Mouse (Mus musculus): Measurements from ENCODE around the gene Arvcf. TPM values are rescaled to one million over a fixed set of nuclear protein-coding genes. Genes with fewer than 3 reads are reported as not detected.
A peak's percentile ranks its signal among the peaks of the same experiment; 100 is the strongest.

Arvcf gene
- total RNA-seq, 2 experiments from 2014 or later, result 1.5 to 8.7 TPM

DNA sequence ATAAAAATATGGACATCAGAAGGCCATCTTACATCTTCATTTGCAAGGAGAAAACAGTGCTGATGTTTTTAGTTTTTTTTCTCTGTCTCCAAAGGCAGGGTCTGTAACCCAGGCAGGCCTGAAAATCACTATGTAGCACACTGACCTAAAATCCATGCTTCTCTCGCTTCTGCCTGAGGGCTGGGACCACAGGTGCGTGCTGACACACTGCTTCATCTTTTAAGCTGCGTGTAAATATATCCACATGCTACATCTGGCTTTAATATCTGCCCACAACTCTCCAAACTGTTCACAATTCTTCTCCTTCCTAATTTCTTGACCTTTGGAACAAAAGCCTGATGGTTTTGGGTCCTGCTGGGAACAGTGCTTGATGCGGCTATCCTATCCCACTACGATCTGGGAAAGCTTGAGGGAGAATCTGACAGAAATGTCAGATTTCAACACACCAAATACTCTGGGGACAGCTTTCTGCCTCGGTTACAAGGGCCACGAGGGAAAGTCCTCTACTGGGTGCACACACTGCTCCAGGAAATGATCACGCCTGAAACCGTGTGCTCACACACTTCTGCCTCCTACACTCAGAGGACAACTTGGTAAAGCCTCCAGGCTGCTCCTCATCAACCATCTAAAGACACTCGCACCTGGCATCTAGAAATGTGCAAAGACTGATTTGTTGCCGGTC is 76.5 kb downstream of the Arvcf start:
- ATAC-seq (replicated peaks; ENCODE audit: low FRiP score, poor library complexity, severe bottlenecking), result no peak

DNA sequence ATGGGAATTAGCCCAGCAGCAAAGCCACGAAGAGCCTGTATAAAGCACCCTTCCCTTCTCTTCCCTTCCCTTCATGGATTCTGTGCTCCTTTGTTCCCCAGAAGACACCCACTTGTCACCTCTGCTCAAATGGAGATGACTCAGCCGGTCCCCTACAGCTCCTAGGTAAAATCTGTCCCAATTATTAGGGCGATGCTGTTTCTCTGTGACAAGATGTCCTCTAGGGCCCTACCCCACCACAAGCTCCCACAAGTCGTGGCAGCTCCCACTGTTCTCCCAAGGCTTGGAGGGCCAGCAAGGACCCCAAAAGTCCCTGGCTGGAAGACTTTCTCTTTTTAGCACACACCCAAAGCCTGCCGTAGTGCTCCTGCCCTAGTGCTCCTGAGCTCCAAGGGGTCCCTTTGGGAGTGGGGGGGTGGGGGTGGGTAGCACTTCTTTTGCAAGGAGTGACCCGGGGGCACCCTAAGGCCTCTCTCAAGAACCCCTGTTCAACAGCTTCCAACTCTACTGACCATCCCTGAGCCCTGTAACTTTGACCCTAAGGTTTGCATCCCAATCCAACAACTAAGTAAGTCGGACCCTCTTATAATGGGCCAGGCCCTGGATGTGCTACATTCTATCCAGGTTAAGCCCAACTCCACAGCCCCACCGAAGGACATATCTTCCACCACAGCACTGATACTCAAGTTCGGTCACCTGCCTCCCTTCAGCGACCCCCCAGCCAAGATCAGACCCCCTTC is 77.7 kb downstream of the Arvcf start:
- ATAC-seq (replicated peaks; ENCODE audit: low FRiP score, poor library complexity, severe bottlenecking), result no peak

DNA sequence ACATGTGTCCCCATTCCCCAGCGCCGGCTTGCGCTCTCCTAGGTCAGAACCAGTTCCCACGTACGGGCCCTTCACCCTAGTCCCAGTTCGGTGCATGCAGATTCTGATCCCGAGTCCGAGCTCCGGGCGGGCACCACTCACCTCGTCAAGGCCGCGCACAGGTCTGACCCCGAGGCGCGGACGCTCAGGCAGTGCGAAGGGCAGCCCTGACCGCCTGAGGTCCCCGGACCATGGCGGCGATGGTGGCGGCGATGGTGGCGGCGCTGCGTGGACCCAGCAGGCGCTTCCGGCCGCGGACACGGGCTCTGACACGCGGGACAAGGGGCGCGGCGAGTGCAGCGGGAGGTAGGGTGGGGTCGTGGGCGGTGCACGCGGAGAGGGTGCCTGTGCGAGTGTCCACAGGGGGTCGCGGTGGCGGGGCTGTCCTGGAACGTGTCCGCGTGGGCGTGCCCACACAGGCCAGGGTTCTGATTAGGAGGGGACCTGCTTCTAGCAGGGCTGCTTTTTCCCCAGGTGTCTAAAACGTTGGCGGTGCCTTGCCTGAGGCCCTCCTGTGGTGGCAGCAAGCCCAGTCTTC is 78.3 kb downstream of the Arvcf start, which contains the start of gene Txnrd2:
Gene Txnrd2 (plus strand): TSS at position 170 of the 577 bp plus-strand sequence.
- ATAC-seq (replicated peaks; ENCODE audit: low FRiP score, poor library complexity, severe bottlenecking), result peak; percentile 55

DNA sequence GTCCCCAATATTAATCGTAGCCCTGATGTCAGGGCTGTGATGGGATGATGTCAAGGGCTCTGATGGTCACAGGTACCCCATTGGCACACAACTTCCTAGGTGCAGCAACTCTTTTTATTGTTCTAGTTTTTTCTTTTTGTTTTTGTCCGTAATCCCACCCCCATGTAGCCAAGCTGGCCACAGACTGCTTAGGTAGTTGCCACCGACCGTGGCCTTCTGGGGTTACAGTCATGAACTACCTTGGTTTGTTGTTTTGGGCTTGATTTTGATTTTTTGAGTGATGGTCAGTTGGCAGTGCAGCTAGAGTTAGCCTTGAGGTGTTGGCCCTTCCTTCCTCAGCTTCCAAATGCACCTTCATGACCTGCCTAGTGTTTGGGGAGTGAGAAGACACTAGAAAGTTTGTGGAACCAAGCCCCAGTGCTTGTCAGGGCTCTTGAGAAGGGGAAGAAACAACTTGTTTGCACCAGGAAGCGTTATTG is 78.9 kb downstream of the Arvcf start, which contains the start of gene Comt:
Gene Comt (minus strand): TSS at position 51 of the 479 bp plus-strand sequence.
- no peak for ATAC-seq (replicated peaks; ENCODE audit: low FRiP score, poor library complexity, severe bottlenecking)

DNA sequence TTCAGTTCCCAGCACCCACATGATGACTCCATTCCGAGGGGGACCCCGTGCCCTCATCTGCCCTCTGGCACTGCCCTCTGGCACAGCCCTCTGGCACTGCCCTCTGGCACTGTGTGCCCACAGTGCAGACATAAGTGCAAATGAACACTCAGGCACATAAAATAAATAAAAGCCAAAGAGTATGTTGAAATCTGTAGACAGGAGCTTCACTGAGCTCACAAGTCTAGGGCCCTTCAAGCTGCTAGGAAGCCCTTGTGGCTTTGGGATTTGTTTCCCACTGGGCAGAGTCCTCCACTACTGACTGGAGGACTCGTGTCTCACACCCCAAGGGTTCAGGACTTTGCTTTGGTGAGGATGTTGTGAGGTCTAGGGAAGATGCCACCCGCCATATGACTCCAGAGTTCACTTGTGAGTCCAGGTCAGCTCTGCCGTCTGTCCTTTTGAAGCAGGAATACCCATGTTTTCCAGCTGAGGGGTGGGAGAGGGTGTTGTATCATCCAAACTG is 80.1 kb downstream of the Arvcf start:
- ATAC-seq (replicated peaks; ENCODE audit: low FRiP score, poor library complexity, severe bottlenecking), result peak; percentile 2; the same call in 1 of the 2 replicates

DNA sequence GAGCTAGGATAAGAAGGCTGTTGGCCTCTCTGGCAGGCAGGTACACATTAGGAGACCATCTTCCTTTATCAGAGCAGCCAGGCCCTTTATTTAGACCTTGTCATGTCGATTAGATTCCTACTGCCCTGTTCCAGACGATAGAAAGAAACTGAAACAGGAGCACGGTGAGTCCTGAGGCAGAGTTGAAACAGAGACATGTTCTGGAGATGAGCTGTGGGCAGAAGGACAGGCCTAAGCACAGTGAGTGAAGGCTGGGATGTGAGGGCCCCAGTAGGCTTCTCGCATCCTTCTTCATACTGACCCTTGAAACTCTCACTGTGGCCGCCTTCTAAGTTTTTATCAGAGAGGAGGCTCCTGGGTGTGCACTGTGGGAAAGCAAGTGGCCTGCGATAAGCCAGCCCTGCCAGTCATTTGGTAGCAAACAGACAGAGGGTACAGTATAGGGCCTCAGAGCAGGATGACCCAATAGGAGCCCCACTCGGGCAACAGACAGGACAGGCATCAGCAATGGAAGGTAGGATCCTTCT is 80.6 kb downstream of the Arvcf start:
- ATAC-seq (replicated peaks; ENCODE audit: low FRiP score, poor library complexity, severe bottlenecking), result peak; percentile 73

DNA sequence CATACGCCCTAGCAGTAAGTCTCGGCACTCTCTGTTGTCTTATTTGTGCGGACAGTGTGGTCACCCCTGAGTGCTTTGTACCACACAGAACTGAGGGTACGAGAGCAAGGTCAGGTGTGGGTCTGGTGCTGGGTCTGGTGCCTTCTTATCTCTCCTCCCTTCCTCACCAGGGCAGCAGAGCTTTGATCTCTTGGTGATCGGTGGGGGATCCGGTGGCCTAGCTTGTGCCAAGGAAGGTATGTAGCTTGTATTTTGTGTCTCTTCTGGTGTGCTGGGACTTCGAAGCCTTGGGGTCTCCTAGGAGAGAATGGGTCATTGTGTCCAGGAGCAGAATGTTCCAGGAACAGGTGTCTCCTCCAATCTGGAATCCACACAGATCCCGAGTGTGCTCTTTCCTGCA is 81.7 kb downstream of the Arvcf start:
- no peak for ATAC-seq (replicated peaks; ENCODE audit: low FRiP score, poor library complexity, severe bottlenecking)

DNA sequence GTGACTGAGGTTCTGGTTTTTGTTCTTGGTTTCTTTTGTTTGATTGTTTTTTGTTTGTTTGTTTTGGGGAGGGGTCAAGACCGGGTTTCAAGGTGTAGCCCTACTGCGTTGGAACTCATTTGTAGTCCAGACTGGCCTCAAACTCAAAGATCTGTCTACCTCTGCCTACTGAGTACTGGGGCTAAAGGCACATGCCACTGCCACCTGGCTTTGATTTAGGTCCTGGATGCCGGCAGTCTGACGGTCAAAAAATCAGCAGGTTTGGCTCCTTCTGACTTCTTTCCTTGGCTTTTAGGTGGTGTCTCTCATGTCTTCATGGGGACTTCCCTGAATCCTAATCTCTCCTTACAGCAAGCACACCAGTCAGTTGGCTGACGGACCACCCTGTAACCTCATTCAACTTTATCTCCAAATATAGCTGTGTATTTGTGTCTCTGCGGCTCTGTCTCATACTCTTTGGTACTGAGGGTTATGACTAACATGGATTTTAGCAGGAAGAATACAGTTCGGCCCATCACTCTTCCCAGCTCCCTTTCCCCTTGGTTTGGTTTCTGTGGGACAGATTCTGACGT is 82.7 kb downstream of the Arvcf start:
- no peak for ATAC-seq (replicated peaks; ENCODE audit: low FRiP score, poor library complexity, severe bottlenecking)

DNA sequence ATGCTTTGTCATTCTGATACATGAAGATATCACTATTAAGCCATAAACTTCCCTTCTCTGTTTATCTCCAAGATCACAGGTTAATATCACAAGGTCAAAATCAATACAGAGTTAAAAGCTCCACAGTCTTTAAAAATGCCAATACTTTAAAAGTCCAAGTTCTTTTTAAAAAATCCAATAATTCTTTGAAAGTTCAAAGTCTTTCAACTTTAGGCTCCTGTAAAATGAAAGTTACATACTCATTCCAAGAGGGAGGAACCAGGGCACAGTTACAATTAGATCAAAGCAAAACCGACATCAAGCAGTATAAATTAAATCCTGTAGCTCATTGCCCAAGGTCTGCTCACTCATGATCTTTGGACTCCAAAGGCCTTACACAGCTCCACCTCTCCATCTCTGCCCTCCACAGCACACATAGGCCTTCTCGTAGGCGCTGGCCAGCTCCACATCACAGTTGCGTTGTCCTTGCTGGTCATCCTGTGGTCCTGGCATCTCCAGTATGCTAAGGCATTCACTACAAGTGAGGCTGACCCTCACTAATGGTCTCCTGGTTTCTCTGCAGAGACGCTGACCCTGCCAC is 85.4 kb downstream of the Arvcf start:
- no peak for ATAC-seq (replicated peaks; ENCODE audit: low FRiP score, poor library complexity, severe bottlenecking)

DNA sequence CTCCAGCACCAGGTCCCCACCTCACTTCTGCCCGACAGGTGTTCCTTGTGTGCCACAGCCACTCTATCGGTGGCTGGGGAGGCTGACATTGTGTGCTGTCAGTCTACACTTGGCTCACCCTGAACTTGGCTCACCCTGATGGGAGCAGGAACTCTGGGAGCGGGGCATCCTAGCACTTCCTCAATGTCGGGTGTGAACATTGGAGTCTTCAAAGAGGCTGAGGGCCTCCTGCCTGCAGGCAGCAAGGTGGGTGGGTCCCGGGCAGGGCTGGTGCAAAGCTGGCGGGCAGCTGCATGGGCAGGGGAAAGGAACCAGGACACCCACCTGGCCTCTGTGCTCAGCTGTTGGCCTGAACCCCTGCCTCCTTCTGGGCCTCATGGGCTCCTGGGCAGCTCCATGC is 88.1 kb downstream of the Arvcf start:
- no peak for ATAC-seq (replicated peaks; ENCODE audit: low FRiP score, poor library complexity, severe bottlenecking)

DNA sequence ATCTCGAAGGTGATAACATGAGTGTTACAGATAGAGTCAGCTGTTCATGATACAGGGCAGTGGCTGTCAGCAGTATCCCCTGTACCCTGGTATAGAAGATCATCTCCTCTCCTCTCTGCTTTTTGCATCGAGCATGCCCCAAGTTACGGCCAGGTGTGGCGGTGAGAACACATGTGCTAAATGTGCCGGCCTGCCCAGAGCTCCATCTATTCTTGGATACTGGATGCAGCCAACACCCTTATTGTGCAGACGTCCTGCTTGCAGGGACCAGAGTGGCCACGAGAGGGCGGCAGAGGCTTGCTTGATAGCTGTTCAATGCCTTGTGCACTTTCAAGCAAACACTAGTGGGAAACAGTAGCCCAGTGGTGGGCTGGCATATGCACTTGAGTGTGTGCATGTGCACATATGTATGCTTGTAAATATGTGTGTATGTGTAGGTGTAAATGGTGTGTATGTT is 95.4 kb downstream of the Arvcf start:
- peak; percentile 89 for ATAC-seq (replicated peaks; ENCODE audit: low FRiP score, poor library complexity, severe bottlenecking)

DNA sequence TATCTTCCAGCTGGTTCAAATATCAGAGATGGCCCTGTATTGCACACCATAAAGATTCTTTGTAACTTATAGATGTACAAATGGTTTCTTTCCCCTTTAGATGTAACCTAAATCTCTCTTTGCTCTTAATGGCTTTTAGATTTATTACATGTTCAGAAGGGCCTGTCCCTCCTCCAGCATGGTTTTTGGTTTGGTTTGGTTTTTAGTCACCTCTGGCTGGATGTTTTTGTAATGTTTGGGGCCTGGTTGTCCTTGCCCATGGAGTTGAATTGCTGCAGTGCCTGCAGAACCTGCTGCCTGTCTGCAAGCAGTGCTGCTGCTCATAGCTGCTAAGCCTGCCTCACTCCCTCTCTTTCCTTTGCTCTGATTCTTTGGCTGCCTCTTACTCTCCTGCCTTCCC is 99.3 kb downstream of the Arvcf start:
- ATAC-seq (replicated peaks; ENCODE audit: low FRiP score, poor library complexity, severe bottlenecking), result no peak

DNA sequence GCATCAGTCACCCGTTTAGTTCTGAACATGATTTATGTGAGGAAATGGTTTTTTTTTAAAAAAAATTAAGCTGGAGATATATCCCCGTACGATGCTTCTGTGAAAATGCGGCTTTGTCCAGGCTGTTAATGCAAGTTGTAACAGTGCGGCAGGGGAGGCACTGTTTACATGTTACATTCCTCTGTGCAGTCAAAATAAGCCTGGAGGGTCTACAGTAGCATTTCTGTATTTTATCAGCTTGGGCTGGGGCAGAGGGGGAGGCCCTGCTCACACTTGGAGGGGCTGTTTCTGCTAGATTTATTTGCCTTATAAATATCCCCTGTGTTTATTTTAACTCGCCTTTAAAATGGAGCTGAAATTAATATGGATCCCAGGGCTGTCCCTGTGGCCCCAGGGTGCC is 100.1 kb downstream of the Arvcf start:
- no peak for ATAC-seq (replicated peaks; ENCODE audit: low FRiP score, poor library complexity, severe bottlenecking)

DNA sequence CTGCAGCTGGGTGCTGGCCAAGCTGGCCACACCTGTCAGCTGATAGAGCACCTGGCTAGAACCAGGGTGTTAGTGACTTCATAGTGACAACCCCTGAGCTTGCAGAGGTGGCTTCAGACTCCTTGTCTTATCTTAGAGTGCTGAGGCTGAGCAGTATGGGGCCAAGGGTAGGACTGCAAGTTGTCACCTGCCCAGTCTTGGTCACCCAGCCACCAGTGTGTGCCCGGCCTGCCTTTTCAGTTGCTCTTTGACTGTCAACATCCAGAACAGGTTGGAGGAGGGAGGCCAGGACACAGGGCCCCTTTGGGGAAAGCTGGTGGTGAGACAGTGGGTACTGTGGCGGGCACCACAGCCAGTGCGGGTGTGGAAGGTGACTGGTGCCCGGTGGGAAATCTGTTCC is 101.0 kb downstream of the Arvcf start:
- no peak for ATAC-seq (replicated peaks; ENCODE audit: low FRiP score, poor library complexity, severe bottlenecking)

DNA sequence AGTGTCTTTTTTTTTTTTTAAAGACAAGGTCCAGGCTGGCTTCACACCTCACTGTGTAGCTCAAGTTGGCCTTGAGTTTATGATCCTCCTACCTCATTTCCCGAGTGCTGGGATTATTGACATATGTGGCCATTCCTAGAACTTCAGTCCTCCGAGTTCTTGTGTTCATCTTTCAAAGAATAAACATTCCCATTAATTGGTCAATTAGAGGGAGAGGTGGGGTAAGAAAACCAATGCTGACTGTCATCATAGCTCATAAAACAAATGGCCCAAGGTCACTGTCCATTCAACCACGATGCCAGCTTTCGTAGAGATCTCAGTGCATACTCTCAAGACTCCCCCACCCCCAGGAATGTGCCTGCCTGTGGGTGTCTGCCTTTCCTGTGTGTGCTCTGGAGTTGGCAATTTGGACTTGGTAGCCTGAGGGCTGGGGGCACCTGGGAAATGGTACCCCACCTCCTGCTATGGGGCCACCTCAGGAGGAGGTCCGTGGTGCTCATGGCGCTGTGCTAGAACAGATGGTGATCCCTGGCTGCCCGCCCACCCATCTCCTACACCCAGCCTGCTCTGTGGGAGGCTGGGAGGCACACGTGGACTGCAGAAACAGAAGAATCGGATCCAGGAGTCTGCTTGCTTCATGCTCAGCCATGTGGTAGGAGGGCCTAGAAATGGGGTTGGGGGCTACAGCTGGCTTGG is 103.7 kb downstream of the Arvcf start:
- no peak for ATAC-seq (replicated peaks; ENCODE audit: low FRiP score, poor library complexity, severe bottlenecking)

DNA sequence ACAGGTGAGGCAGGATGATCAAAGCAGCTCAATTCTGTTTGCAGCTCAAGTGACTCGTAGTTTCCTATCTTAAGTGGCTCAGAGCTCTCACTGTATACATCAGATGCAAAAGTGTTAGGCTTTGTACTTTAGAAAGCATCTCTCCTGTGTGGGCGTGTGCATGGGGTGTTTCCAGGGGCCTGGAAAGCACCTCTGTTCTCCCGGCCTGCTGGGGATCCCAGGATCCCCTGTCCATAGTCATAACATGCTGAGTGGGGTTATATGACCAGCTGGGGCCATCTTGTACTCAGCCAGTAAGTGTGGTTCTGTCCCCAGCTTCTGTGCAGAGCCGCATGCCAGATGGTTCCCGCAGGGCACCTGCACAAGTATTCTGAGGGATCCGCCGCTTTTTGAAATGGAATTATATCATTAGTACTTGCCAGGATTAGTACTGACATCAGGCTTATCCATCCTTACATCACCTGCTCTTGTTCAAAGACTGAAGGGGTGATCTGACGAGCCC is 104.4 kb downstream of the Arvcf start:
- no peak for ATAC-seq (replicated peaks; ENCODE audit: low FRiP score, poor library complexity, severe bottlenecking)

DNA sequence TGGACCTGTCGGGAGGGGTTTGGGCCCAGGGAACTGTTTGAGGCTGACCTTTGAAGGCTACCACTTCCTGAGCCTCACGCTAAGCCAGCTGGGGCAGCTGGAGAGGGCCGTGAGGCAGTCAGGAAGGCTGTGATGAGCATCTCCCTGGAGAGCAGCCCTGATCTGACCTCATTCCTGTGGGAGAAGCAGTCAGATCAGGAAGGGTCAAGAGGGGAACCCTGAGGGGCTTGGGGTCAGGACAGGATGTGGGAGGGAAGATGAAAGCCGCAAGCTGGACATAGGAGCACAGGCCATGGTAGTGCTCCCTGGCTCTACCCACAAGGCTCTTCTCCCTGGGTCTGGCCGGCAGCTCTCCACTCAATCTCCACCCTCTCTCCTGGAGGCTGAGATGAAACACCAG is 105.9 kb downstream of the Arvcf start:
- no peak for ATAC-seq (replicated peaks; ENCODE audit: low FRiP score, poor library complexity, severe bottlenecking)

DNA sequence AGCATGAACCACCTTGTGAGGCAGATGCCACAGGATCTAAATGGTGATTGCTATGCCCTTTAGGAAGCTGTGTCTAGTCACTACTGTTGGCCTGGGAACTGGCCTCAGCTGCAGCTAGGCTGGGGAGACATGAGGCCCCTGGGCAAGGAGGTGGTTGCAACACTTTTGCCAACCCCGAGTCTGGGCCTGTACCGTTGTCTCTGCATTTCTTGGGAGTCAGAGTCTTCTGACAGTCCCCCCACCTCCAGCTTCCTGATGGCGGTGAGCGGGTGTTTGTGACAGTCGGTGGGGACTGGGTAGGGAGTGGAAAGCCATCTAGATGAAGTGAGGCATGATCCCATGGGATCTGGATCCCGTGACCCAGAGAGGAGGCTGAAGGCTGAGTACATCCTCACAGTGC is 107.4 kb downstream of the Arvcf start:
- no peak for ATAC-seq (replicated peaks; ENCODE audit: low FRiP score, poor library complexity, severe bottlenecking)
